Mouse (Mus musculus): Measurements from ENCODE around the gene Ttc19. TPM values are rescaled to one million over a fixed set of nuclear protein-coding genes. Genes with fewer than 3 reads are reported as not detected.

Gene Ttc19
- polyA plus RNA-seq (2014; fragmentation: Illumina TruSeq; extraction: RNeasy Lipid Tissue Mini Kit (QIAGEN cat#74804); ENCODE audit: low read depth, low replicate concordance) = 78.2 TPM

DNA sequence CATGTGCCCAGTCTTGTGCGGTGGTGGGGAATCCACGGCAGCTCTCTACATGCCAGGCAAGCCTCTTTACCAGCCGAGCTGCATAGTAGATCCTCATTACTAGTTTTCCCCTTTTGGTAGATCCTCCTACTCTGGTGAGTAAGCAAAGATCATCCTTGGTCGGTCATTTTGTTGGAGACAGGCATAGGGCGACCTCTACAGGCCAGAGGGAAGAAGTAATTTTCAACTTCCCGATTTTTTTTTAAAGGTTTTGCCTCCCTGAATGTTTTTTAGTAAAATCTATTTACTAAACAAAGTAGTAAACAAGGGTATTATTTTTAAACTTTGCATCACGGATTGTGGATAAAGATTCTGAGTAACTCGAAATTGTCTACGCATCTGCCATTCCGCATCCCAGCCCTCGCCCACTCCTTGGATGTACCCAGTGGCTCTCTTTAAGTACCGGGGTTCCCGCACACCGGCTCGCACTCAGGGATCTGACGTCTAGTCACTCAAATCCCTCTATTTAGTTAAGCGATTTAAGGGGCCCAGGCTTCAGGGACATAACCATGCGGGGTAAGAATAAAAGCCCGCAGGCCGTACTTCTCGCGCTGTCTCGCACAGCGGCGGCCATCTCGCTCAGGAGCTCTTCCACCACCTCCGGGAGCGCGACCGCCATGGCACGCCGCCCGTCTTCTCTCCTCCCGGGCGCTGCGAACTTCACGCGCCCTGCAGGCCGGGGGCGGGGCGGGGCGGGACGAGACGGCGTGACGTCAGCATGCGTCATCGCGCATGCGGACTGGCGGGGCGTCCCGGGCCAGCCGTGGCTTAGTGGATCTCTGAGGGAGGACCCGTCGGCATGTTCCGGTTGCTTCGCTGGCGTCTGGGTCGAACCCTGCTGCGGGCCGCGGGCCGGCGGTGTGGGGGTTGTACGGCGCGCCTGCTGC lies at the start of gene Ttc19, which contains the start of gene Zswim7:
Gene Ttc19 (plus strand): TSS at position 799 of the 926 bp plus-strand sequence.
Gene Zswim7 (minus strand): TSS at position 701 of the 926 bp plus-strand sequence.

DNA sequence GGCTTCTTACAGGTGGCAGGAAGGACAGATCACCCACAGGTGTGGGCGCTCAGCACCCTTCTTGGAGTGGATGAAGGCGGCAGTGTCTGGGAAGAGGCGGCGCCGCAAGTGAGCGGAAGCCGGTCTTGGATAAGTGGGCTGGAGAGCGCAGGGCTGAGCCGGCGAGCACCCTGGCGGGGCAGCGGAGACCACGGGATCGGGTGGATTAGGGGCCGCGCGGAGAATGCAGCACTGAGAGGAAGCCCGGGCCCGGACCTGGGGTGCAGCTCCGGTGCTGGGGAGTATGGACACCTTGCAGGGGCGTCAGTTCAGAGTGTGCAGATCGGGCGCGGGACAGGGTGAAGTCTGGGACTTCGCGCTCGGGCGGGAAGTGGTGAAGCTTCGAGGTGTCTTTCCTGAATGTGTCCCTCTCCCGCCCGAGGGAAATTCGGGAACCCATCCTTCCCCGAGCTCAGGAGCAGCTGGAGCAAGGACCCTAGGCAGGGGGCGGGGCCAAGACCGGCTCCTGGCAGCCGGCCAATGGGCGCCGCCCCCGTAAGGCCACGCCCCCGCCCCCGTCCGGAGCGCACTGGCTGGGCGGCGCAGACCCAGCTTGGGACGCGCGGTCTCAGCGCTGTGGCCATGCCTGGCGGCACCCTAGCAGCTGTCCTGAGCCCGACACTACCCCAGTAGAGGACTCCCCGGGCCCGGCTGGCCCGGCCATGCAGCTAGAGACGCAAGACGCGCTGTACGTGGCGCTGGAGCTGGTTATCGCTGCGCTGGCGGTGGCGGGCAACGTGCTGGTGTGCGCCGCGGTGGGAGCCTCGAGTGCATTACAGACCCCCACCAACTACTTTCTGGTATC lies 32.6 kb upstream of the Ttc19 start, which contains the start of gene Adora2b:
Gene Adora2b (plus strand): TSS at position 584 of the 844 bp plus-strand sequence.

Other genes starting within 250 kb of the Ttc19 start
- gene Adora2b, start 32.5 kb upstream of the Ttc19 start, polyA plus RNA-seq (2014; fragmentation: Illumina TruSeq; extraction: RNeasy Lipid Tissue Mini Kit (QIAGEN cat#74804); ENCODE audit: low read depth, low replicate concordance) = 4.1 TPM
- gene Zswim7, start 98 bp upstream of the Ttc19 start, polyA plus RNA-seq (2014; fragmentation: Illumina TruSeq; extraction: RNeasy Lipid Tissue Mini Kit (QIAGEN cat#74804); ENCODE audit: low read depth, low replicate concordance) = 8.4 TPM
- gene Pigl, start 177.0 kb downstream of the Ttc19 start, polyA plus RNA-seq (2014; fragmentation: Illumina TruSeq; extraction: RNeasy Lipid Tissue Mini Kit (QIAGEN cat#74804); ENCODE audit: low read depth, low replicate concordance) = 4.7 TPM
- gene Ncor1, start 177.1 kb downstream of the Ttc19 start, polyA plus RNA-seq (2014; fragmentation: Illumina TruSeq; extraction: RNeasy Lipid Tissue Mini Kit (QIAGEN cat#74804); ENCODE audit: low read depth, low replicate concordance) = 189 TPM